Mouse (Mus musculus) spleen, postnatal 10 days (tissue): ENCODE data around the gene Ebf3.
A peak's percentile ranks its signal among the peaks of the same experiment; 100 is the strongest.

ENCODE experiments used
- DNase-seq, 2 experiments: peaks; one replicate each; pipeline ENCODE4 v3.0.0; 2021 to 2022; ENCODE audit warnings: low spot score in 2 of 2

The Ebf3 gene

GRCm38 (mm10) chr7:137312166-137312932 lies 1.9 kb downstream of the Ebf3 start:
- no peak for DNase-seq

- DNase-seq: no peak
Measured at GRCm38 (mm10) chr7:137311341-137312110, 2.7 kb downstream of the Ebf3 start.

- DNase-seq: no peak
Measured at GRCm38 (mm10) chr7:137310876-137311275, 3.4 kb downstream of the Ebf3 start.

- peak in 1 of 2 experiments; percentile 14 for DNase-seq
Measured at GRCm38 (mm10) chr7:137310091-137310761, 4.0 kb downstream of the Ebf3 start.

GRCm38 (mm10) chr7:137309071-137310066 lies 4.9 kb downstream of the Ebf3 start:
- peak in 1 of 2 experiments; percentile 18 for DNase-seq

GRCm38 (mm10) chr7:137308061-137309060 lies 5.9 kb downstream of the Ebf3 start:
- no peak for DNase-seq

- DNase-seq: no peak
Measured at GRCm38 (mm10) chr7:137307131-137307530, 7.1 kb downstream of the Ebf3 start.

GRCm38 (mm10) chr7:137306127-137306526 lies 8.1 kb downstream of the Ebf3 start:
- DNase-seq: no peak

GRCm38 (mm10) chr7:137303776-137304171 lies 10.5 kb downstream of the Ebf3 start:
- DNase-seq: no peak

GRCm38 (mm10) chr7:137302961-137303775 lies 11.1 kb downstream of the Ebf3 start:
- no peak for DNase-seq

- DNase-seq: no peak
Measured at GRCm38 (mm10) chr7:137302161-137302560, 12.1 kb downstream of the Ebf3 start.

- DNase-seq: no peak
Measured at GRCm38 (mm10) chr7:137301329-137301751, 12.9 kb downstream of the Ebf3 start.

GRCm38 (mm10) chr7:137300826-137301225 lies 13.4 kb downstream of the Ebf3 start:
- DNase-seq: no peak

- DNase-seq: no peak
Measured at GRCm38 (mm10) chr7:137300169-137300568, 14.1 kb downstream of the Ebf3 start.

- DNase-seq: no peak
Measured at GRCm38 (mm10) chr7:137297594-137298381, 16.5 kb downstream of the Ebf3 start.

GRCm38 (mm10) chr7:137297131-137297530 lies 17.1 kb downstream of the Ebf3 start:
- no peak for DNase-seq

- no peak for DNase-seq
Measured at GRCm38 (mm10) chr7:137295612-137296011, 18.6 kb downstream of the Ebf3 start.

- no peak for DNase-seq
Measured at GRCm38 (mm10) chr7:137294446-137294845, 19.8 kb downstream of the Ebf3 start.
